Mouse (Mus musculus) ES-Bruce4 (cell line): ENCODE results near the gene Ssu2.

Source experiments
- CTCF ChIP-seq: IDR thresholded peaks from one replicate; pipeline ENCODE4 v1.8.1; 2011; ENCODE audit warnings: low read depth, low read length
- EP300 ChIP-seq: IDR thresholded peaks from 2 replicates; pipeline ENCODE4 v1.6.1; 2011; ENCODE audit warnings: low read depth, low read length; ENCODE audit not compliant: insufficient read depth

DNA sequence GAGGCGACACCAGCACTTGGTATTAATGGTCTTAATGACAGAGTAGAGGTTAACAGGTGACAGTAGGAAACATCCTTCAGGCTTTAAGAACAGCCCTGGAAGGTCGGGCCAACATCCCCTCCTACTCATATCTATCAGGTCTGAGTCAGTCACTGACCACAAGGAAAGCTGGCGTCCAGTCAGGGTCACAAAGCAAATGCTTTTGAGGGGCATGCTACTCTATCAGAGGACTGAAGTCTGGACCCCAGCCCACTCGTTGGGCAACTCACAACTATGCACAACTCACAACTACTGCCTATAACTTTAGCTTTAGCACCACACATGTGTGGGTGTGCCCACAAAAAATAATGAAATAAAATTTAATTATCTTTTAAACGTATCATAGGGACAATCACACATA is 16.3 kb upstream of the Ssu2 start:
- no peak for TF ChIP-seq CTCF
- no peak for TF ChIP-seq EP300
